Mouse (Mus musculus) embryonic facial prominence, embryonic 14.5 days (tissue): ENCODE results near the gene Eml2. TPM values are rescaled to one million over a fixed set of nuclear protein-coding genes. Genes with fewer than 3 reads are reported as not detected.

Experiments
- ATAC-seq: fragments of 200-750 bp; cut with Nextera tagmentation; 2 replicates; pipeline ENCODE4 v1.8.0; 2017; ENCODE audit warnings: low read depth, moderate number of reproducible peaks, moderate TSS enrichment
- DNase-seq: peaks from one replicate; pipeline ENCODE4 v3.0.0-alpha.2; 2015; ENCODE audit warnings: low spot score
- H3K27ac ChIP-seq: fragments of 300-500 bp; sonication (generic); replicated peaks from 2 replicates; pipeline ENCODE4 v1.5.1; 2014; ENCODE audit warnings: low read depth, mild to moderate bottlenecking, low read length, moderate library complexity
- H3K27me3 ChIP-seq: fragments of 300-500 bp; sonication (generic); replicated peaks from 2 replicates; pipeline ENCODE4 v1.6.1; 2014; ENCODE audit warnings: low read length; ENCODE audit not compliant: control insufficient read depth, insufficient read depth
- H3K36me3 ChIP-seq: fragments of 300-500 bp; sonication (generic); 2 replicates; pipeline ENCODE4 v1.6.1; 2014; ENCODE audit warnings: low read length, mixed read lengths; ENCODE audit not compliant: control insufficient read depth, insufficient read depth
- H3K4me1 ChIP-seq: fragments of 300-500 bp; sonication (generic); 2 replicates; pipeline ENCODE4 v1.6.1; 2014; ENCODE audit warnings: antibody characterized with exemption, low read length; ENCODE audit not compliant: control insufficient read depth, insufficient read depth
- H3K4me2 ChIP-seq: fragments of 300-500 bp; sonication (generic); 2 replicates; pipeline ENCODE4 v1.6.1; 2014; ENCODE audit warnings: low read depth, mild to moderate bottlenecking, low read length, moderate library complexity, mixed read lengths
- H3K4me3 ChIP-seq: fragments of 300-500 bp; sonication (generic); 2 replicates; pipeline ENCODE4 v1.5.1; 2014; ENCODE audit warnings: low read depth, mild to moderate bottlenecking, low read length
- H3K9ac ChIP-seq: fragments of 300-500 bp; sonication (generic); 2 replicates; pipeline ENCODE4 v1.6.1; 2014; ENCODE audit warnings: low read depth, mild to moderate bottlenecking, low read length, moderate library complexity, mixed read lengths
- H3K9me3 ChIP-seq: fragments of 300-500 bp; sonication (generic); 2 replicates; pipeline ENCODE4 v1.6.1; 2016; ENCODE audit warnings: low read length; ENCODE audit not compliant: control insufficient read depth
- WGBS: fragments of 180-500 bp; shearing (Covaris S2); extraction: QIAGEN DNeasy Blood & Tissue Kit; methylation state at CpG from one replicate; pipeline ENCODE4 v1.1.7; 2014; 5-methylcytosine and 5-hydroxymethylcytosine counted together
- polyA plus RNA-seq: library from polyadenylated mRNA; unstranded; fragments of >200 nt; fragmentation: Nextera tagmentation; extraction: Ambion mirVana; gene quantifications from 2 replicates; pipeline ENCODE4 v1.2.1, GENCODE M21; 2014

Eml2 gene
- polyA plus RNA-seq, 1 experiment from 2014 or later: 4.2 TPM

DNA sequence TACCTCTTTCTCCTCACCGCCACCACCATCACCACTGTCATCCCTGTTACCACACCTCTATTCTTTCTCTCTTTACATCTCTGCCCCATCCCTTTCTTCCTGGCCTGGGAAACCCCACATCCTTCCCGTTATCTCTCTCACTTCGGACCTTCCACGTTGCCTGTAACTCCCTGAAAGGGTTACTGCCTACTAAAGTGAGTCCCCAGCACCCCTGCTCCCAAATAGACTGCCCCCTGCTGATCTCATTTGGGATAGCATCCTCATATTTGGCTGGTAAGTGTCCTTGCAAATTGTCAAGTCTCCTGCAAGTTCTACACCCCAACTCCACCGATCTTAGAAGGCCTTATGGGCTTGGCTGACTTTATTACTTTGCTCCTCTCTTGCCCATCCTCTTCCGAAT lies 20.5 kb downstream of the Eml2 start:
- Histone ChIP-seq H3K4me2 (no peak overlapping the region), H3K9ac (no peak overlapping the region), H3K36me3 (peaks cover 70% of the 10 kb centered on the region), H3K4me3 (no peak overlapping the region), H3K27me3 (no peaks in the 10 kb centered on the region), H3K27ac (no peak overlapping the region), H3K4me1 (no peaks in the 10 kb centered on the region), H3K9me3 (peaks cover 7% of the 10 kb centered on the region; the same call in 1 of the 2 replicates)
- 64% methylated on average over 6 of the region's 6 CpGs for WGBS
- ATAC-seq: no peak
- no peak for DNase-seq

DNA sequence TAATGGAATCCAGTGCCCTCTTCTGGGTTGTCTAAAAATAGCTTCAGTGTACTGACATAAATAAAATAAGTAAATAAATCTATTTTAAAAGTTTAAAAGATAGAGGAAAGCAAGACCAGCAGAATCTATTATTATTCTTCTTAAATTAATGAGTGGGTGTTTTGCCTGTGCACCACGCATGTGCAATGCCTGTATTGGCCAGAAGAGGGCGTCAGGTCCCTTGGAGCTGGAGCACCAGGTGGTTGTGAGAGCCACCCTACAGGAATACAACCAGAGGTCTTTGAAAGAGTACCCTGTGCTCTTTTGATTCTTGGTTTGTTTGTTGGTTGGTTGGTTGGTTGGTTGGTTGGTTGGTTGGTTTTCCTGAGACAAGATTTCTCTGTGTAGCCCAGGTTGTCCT lies 21.8 kb downstream of the Eml2 start:
- Histone ChIP-seq H3K36me3 (peaks cover 59% of the 10 kb centered on the region), H3K9ac (no peak overlapping the region), H3K9me3 (peaks cover 7% of the 10 kb centered on the region; the same call in 1 of the 2 replicates), H3K27ac (no peak overlapping the region), H3K27me3 (no peaks in the 10 kb centered on the region), H3K4me1 (no peaks in the 10 kb centered on the region), H3K4me3 (no peak overlapping the region), H3K4me2 (no peak overlapping the region)
- 32% methylated on average over 2 of the region's 2 CpGs for WGBS
- ATAC-seq: no peak
- no peak for DNase-seq

DNA sequence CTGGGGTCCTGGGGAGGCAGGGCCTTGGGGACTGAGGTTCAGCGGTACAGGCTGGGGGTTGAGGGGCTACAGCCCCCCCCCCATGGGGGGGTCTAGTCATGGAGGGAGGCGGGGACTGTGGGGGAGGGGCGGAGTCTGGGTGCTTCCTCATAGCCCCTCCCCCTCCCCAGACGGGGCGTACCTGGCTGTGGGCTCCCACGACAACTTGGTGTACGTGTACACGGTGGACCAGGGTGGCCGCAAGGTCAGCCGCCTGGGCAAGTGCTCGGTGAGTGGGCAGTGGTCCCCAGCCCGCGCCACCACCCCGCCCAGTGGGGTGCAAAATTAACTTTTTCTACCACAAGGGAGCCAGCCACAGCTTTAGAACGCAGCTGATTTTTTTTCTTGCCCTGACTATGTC lies 25.4 kb downstream of the Eml2 start:
- Histone ChIP-seq H3K4me1 (no peaks in the 10 kb centered on the region), H3K36me3 (peaks cover 53% of the 10 kb centered on the region), H3K9me3 (no peaks in the 10 kb centered on the region), H3K9ac (no peak overlapping the region), H3K4me3 (no peak overlapping the region), H3K27me3 (no peaks in the 10 kb centered on the region), H3K4me2 (no peak overlapping the region), H3K27ac (no peak overlapping the region)
- DNase-seq: no peak
- 74% methylated on average over 12 of the region's 15 CpGs for WGBS
- ATAC-seq: no peak

DNA sequence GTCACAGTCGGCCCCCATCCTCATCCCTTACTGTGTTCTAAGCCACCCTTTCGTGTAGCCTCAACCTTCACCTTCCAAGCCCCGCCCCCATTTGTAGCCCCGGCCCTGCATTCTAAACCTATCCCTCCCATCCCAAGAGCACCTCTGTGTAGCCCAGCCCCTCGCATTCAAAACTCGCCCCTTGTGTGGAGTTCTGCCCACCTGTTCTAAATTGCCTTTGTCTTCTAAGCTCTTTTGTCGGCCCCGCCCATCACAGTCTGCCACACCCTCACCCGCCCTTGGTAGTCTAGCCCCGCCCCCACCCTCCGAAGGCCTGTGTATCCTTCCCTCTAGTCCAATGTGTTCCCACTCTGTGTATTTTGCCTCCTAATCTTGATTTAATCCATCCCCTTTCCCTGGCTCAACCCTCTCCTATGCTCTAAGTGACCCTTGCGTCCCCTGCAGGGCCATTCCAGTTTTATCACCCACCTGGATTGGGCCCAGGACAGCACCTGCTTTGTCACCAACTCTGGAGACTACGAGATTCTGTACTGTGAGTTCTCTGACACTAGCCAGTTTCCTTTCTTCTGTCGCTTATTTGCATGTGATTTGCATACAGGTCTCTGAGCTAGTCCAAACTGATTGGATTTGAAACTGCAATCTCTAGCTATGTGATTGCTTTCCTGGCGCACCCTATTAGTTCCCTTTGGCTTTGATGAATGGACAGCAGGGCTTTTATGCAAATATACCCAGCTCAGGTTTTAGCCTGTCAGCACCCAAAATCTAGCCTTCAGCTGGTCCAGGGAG lies 26.0 kb downstream of the Eml2 start:
- Histone ChIP-seq H3K4me3 (no peak overlapping the region), H3K27me3 (no peaks in the 10 kb centered on the region), H3K27ac (no peak overlapping the region), H3K4me1 (no peaks in the 10 kb centered on the region), H3K9ac (no peak overlapping the region), H3K9me3 (no peaks in the 10 kb centered on the region), H3K4me2 (no peak overlapping the region), H3K36me3 (peaks cover 48% of the 10 kb centered on the region)
- no peak for ATAC-seq
- no peak for DNase-seq
- 61% methylated on average over 15 of the region's 15 CpGs for WGBS

DNA sequence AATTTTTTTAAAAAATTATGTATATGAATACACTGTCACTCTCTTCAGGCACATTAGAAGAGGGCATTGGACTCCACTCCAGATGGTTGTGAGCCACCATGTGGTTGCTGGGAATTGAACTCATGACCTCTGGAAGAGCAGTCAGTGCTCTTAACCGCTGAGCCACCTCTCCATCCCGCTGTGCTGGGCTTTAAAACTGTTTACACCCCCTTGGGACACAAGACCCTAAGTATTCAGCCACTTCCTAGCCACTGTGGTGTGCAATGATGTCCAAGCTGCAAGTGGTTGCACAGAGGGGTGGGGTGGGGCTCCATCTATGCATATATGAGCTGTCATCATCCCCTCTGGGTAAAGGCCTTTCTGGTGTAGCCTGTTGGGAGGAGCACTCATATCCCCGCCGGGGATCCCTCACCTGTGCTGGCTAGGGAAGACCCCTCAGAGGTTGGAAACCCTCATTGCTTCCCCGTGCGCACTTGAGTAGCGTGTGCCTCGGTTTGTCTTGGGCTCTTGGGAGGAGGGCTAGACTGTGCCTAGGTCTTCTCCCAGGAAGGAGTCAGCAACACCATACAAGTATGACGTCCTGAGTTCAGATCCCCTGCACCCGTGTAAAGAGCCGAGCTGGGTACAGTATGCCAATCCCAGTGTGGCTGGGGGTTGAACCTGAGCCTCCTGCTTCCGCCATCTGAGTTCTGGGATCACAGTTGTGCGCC lies 32.1 kb downstream of the Eml2 start:
- Histone ChIP-seq H3K4me3 (no peak overlapping the region), H3K9ac (no peak overlapping the region), H3K4me2 (no peak overlapping the region), H3K27ac (no peak overlapping the region), H3K9me3 (0 out of 2 replicates have a peak, but pooled peaks cover 5% of the 10 kb centered on the region), H3K4me1 (no peaks in the 10 kb centered on the region), H3K27me3 (no peaks in the 10 kb centered on the region; the same call in 1 of the 2 replicates), H3K36me3 (peaks cover 25% of the 10 kb centered on the region)
- DNase-seq (no peak), ATAC-seq (0 out of 2 replicates have a peak, but pooled peaks have one; percentile 21)
- 83% methylated on average over 13 of the region's 13 CpGs for WGBS

DNA sequence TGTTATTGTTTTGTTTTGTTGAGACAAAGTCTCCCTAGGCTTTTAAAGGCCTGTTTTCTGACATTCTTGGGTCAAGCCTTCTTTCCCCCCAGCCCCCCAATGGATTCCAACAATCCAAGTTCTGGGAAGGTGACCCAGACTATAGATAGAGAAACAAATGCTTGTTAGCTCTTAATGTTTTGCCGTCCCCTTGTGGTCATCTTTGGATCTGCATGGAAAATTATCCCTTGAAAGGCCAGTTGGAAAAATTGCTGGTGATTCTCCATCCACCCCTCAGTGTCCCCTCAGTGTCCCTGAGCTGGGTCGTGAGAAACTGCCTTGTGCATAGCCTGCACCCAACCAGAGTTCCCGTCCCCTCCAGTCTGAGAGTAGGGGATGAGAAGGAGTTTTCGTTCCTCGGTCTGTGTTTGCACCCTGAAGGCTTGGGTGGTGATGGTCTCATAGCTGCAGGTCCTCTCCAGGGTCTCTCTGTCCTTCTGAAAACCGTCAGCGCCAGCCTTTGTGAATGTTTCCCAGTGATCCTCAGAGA lies 32.8 kb downstream of the Eml2 start:
- H3K27me3 ChIP-seq: no peaks in the 10 kb centered on the region; the same call in 1 of the 2 replicates
- peak; percentile 48 for DNase-seq
- no peak overlapping the region for H3K4me2 ChIP-seq
- H3K4me3 ChIP-seq: no peak overlapping the region
- H3K4me1 ChIP-seq: no peaks in the 10 kb centered on the region
- no peak overlapping the region for H3K27ac ChIP-seq
- 47% methylated on average over 7 of the region's 7 CpGs for WGBS
- 0 out of 2 replicates have a peak, but pooled peaks cover 5% of the 10 kb centered on the region for H3K9me3 ChIP-seq
- no peak overlapping the region for H3K9ac ChIP-seq
- peaks cover 20% of the 10 kb centered on the region for H3K36me3 ChIP-seq
- no peak; the same call in 1 of the 2 replicates for ATAC-seq

DNA sequence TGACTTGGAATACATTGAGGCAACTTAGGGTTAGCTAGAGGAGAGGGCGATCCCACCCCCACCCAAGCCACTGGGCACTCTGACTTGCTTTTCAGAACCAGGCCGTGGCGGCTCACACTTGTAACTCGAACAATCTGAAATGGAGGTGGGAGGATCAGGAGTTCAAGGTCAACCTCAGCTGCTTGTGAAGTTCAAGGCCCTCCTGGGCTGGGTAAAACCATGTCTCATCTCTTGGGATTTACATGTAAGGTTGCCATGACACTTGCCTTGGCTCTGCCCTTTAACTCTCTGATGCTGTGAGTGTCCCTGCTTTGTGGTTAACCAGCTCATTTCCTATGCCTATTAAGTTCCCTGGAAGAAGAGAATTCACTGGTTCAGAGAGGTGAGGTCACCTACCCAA lies 33.3 kb downstream of the Eml2 start:
- H3K4me1 ChIP-seq: no peaks in the 10 kb centered on the region
- H3K9ac ChIP-seq: no peak overlapping the region
- no peak for ATAC-seq
- no peaks in the 10 kb centered on the region; the same call in 1 of the 2 replicates for H3K27me3 ChIP-seq
- H3K4me3 ChIP-seq: no peak overlapping the region
- WGBS: 79% methylated on average over 4 of the region's 4 CpGs
- H3K27ac ChIP-seq: no peak overlapping the region
- H3K9me3 ChIP-seq: 0 out of 2 replicates have a peak, but pooled peaks cover 5% of the 10 kb centered on the region
- no peak overlapping the region for H3K4me2 ChIP-seq
- peaks cover 16% of the 10 kb centered on the region for H3K36me3 ChIP-seq
- no peak for DNase-seq

DNA sequence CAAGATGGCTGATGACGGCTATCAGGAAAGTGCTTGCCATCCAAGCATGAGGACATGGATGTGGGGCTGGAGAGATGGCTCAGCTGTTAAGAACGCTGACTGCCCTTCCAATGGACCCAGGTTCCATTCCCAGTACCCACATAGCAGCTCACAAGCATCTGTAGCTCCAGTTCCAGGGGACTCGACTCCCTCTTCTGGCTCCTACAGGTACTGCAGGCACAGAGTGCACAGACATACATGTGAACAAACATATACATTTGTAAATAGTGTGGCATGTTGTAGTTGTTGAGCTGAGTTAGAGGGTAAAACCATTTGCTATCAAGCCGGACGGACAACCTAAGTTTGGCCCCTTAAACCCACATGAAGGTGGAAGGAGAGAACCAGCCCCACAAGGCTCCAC lies 33.8 kb downstream of the Eml2 start:
- Histone ChIP-seq H3K27me3 (no peaks in the 10 kb centered on the region; the same call in 1 of the 2 replicates), H3K4me2 (no peak overlapping the region), H3K4me1 (no peaks in the 10 kb centered on the region), H3K9ac (no peak overlapping the region), H3K4me3 (no peak overlapping the region), H3K9me3 (0 out of 2 replicates have a peak, but pooled peaks cover 5% of the 10 kb centered on the region), H3K27ac (no peak overlapping the region), H3K36me3 (peaks cover 12% of the 10 kb centered on the region; the same call in 1 of the 2 replicates)
- no peak for DNase-seq
- 86% methylated on average over 5 of the region's 5 CpGs for WGBS
- ATAC-seq: no peak
